Mouse (Mus musculus): ENCODE measurements at regions not wholly inside any gene's neighbourhood (a gene's known extent, or its start where the extent isn't known, plus 50 kb on each side); places are given as distances from the start of the nearest gene placed in this dataset.

DNA sequence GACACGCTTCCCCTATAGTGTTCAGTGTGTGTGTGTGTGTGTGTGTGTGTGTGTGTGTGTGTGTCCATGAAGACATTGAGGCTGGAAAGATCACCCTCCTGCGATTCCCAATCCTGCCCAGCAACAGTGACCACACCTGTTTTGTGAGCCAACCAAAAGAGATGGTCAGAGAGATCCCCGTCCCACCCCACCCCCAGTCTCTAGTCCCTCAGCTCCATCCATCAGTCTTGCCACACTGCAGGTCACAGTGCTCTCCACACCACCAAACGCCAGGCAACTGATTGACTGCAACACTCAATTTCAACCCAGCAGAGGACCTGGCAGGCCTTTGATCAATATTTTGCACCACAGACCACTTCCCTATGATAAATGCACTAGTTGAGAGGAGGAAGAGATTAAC, 530.0 kb upstream of the Kdm8 start:
- no peak for TF ChIP-seq CTCF (IDR thresholded peaks at IDR 0.05; ENCODE audit: control insufficient read depth, insufficient read depth, insufficient read length)
- TF ChIP-seq CEBPB (IDR thresholded peaks at IDR 0.05; ENCODE audit: low read depth): no peak
- TF ChIP-seq MAX (IDR thresholded peaks at IDR 0.05): no peak
- no peak for TF ChIP-seq USF1 (IDR thresholded peaks at IDR 0.05; ENCODE audit: low read depth)
- no peak for TF ChIP-seq MYOG (IDR thresholded peaks at IDR 0.05; ENCODE audit: control insufficient read depth, extremely low read depth, insufficient read length)
- TF ChIP-seq MYOD1 (IDR thresholded peaks at IDR 0.05; ENCODE audit: control insufficient read depth, insufficient read length, low read depth): no peak

Measured in C2C12 (cell line).